Mouse (Mus musculus) liver, embryonic 14.5 days (tissue): Measurements from ENCODE around the gene Olfr1238.

Source experiments
- CTCF ChIP-seq: IDR thresholded peaks from 2 replicates; pipeline ENCODE4 v1.5.1; 2016; ENCODE audit warnings: antibody characterized with exemption, low read depth, control low read depth
- EP300 ChIP-seq: IDR thresholded peaks from 2 replicates; pipeline ENCODE4 v1.6.1; 2016; ENCODE audit warnings: antibody characterized with exemption, low read depth

DNA sequence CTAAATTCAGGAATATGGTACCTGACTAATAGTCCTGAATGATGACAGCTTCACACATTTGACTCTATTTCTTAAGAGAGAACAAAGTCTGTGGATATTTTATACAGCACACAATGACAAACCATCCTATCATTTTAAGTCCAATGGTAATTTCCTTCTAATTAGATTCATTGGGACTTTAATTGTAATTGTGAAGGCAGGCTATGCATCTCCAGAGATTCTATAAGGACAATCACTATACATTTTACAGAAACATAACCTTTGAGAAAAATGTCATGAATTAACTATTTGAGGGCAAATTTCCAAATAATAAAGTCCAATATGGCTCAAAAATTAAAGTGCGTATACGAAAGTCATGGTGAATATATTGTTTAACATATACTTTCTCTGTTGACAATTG, 10.8 kb upstream of the Olfr1238 start, which contains the start of gene Olfr1239:
- TF ChIP-seq CTCF (no peak), EP300 (no peak)
